Mouse (Mus musculus): ENCODE data around the gene Wfdc12. TPM values are rescaled to one million over a fixed set of nuclear protein-coding genes. Genes with fewer than 3 reads are reported as not detected.

Wfdc12 gene
- polyA plus RNA-seq, 1 experiment from 2014 or later: not detected

- no peak overlapping the region for H3K4me2 ChIP-seq (ENCODE audit: low read depth, low read length)
- peaks cover 12% of the 10 kb centered on the region for H3K4me1 ChIP-seq (ENCODE audit: control insufficient read depth, insufficient read depth, low read length)
- peak; percentile 88 for ATAC-seq (ENCODE audit: low read depth)
- DNase-seq (ENCODE audit: low spot score): peak; percentile 74
- WGBS: 31% methylated on average over 14 of the region's 14 CpGs
- peaks cover 33% of the 10 kb centered on the region for H3K36me3 ChIP-seq (ENCODE audit: control insufficient read depth, insufficient read depth, low read length)
- H3K9ac ChIP-seq (ENCODE audit: low read depth, low read length): peak overlapping the region; percentile 38; the same call in 1 of the 2 replicates
- no peaks in the 10 kb centered on the region for H3K9me3 ChIP-seq (ENCODE audit: control insufficient read depth, low read length)
- H3K27ac ChIP-seq (replicated peaks; ENCODE audit: low read depth, low read length): peak overlapping the region; percentile 76
- H3K4me3 ChIP-seq (ENCODE audit: low read depth, low read length): no peak overlapping the region
- no peaks in the 10 kb centered on the region for H3K27me3 ChIP-seq (replicated peaks; ENCODE audit: control insufficient read depth, insufficient read depth, low read length)
These were observed 40.2 kb downstream of the Wfdc12 start for GRCm38 (mm10) chr2:164150086-164150760.

GRCm38 (mm10) chr2:164146556-164146955, 43.9 kb downstream of the Wfdc12 start:
- Histone ChIP-seq H3K9me3 (ENCODE audit: control insufficient read depth, low read length) (no peaks in the 10 kb centered on the region), H3K4me1 (ENCODE audit: control insufficient read depth, insufficient read depth, low read length) (peaks cover 30% of the 10 kb centered on the region), H3K27ac (replicated peaks; ENCODE audit: low read depth, low read length) (no peak overlapping the region), H3K27me3 (replicated peaks; ENCODE audit: control insufficient read depth, insufficient read depth, low read length) (no peaks in the 10 kb centered on the region), H3K36me3 (ENCODE audit: control insufficient read depth, insufficient read depth, low read length) (0 out of 2 replicates have a peak, but pooled peaks cover 8% of the 10 kb centered on the region), H3K4me2 (ENCODE audit: low read depth, low read length) (no peak overlapping the region), H3K9ac (ENCODE audit: low read depth, low read length) (no peak overlapping the region), H3K4me3 (ENCODE audit: low read depth, low read length) (no peak overlapping the region)
- no peak for DNase-seq (ENCODE audit: low spot score)
- no peak for ATAC-seq (ENCODE audit: low read depth)
- 96% methylated on average over 12 of the region's 12 CpGs for WGBS

GRCm38 (mm10) chr2:164144541-164144940, 45.9 kb downstream of the Wfdc12 start:
- 85% methylated on average over 10 of the region's 10 CpGs for WGBS
- Histone ChIP-seq H3K36me3 (ENCODE audit: control insufficient read depth, insufficient read depth, low read length) (0 out of 2 replicates have a peak, but pooled peaks cover 6% of the 10 kb centered on the region), H3K4me1 (ENCODE audit: control insufficient read depth, insufficient read depth, low read length) (peaks cover 31% of the 10 kb centered on the region), H3K27me3 (replicated peaks; ENCODE audit: control insufficient read depth, insufficient read depth, low read length) (no peaks in the 10 kb centered on the region), H3K4me3 (ENCODE audit: low read depth, low read length) (no peak overlapping the region), H3K27ac (replicated peaks; ENCODE audit: low read depth, low read length) (no peak overlapping the region), H3K9me3 (ENCODE audit: control insufficient read depth, low read length) (no peaks in the 10 kb centered on the region), H3K9ac (ENCODE audit: low read depth, low read length) (no peak overlapping the region), H3K4me2 (ENCODE audit: low read depth, low read length) (no peak overlapping the region)
- ATAC-seq (ENCODE audit: low read depth): no peak
- DNase-seq (ENCODE audit: low spot score): no peak

- Histone ChIP-seq H3K4me2 (ENCODE audit: low read depth, low read length) (no peak overlapping the region), H3K27ac (replicated peaks; ENCODE audit: low read depth, low read length) (no peak overlapping the region; the same call in 1 of the 2 replicates), H3K36me3 (ENCODE audit: control insufficient read depth, insufficient read depth, low read length) (0 out of 2 replicates have a peak, but pooled peaks cover 6% of the 10 kb centered on the region), H3K9ac (ENCODE audit: low read depth, low read length) (no peak overlapping the region), H3K27me3 (replicated peaks; ENCODE audit: control insufficient read depth, insufficient read depth, low read length) (no peaks in the 10 kb centered on the region), H3K4me1 (ENCODE audit: control insufficient read depth, insufficient read depth, low read length) (peaks cover 31% of the 10 kb centered on the region), H3K4me3 (ENCODE audit: low read depth, low read length) (no peak overlapping the region), H3K9me3 (ENCODE audit: control insufficient read depth, low read length) (no peaks in the 10 kb centered on the region)
- WGBS: 68% methylated on average over 6 of the region's 6 CpGs
- ATAC-seq (ENCODE audit: low read depth) (no peak), DNase-seq (ENCODE audit: low spot score) (no peak)
These were observed 46.4 kb downstream of the Wfdc12 start for GRCm38 (mm10) chr2:164144025-164144424.

GRCm38 (mm10) chr2:164142021-164142420, 48.4 kb downstream of the Wfdc12 start:
- WGBS: 26% methylated on average over 10 of the region's 10 CpGs

More at GRCm38 (mm10) chr2:164142021-164142420, 48.4 kb downstream of the Wfdc12 start:
- ATAC-seq (ENCODE audit: low read depth) (peak; percentile 45; the same call in 1 of the 2 replicates), DNase-seq (ENCODE audit: low spot score) (peak; percentile 79)
- Histone ChIP-seq H3K4me2 (ENCODE audit: low read depth, low read length) (peak overlapping the region; percentile 28), H3K36me3 (ENCODE audit: control insufficient read depth, insufficient read depth, low read length) (no peaks in the 10 kb centered on the region), H3K4me3 (ENCODE audit: low read depth, low read length) (no peak overlapping the region), H3K4me1 (ENCODE audit: control insufficient read depth, insufficient read depth, low read length) (peaks cover 37% of the 10 kb centered on the region), H3K9ac (ENCODE audit: low read depth, low read length) (0 out of 2 replicates have a peak overlapping the region, but pooled peaks have one; percentile 8), H3K27ac (replicated peaks; ENCODE audit: low read depth, low read length) (peak overlapping the region; percentile 84), H3K27me3 (replicated peaks; ENCODE audit: control insufficient read depth, insufficient read depth, low read length) (no peaks in the 10 kb centered on the region), H3K9me3 (ENCODE audit: control insufficient read depth, low read length) (no peaks in the 10 kb centered on the region)

Other genes starting within 250 kb of the Wfdc12 start
- gene Ywhab, start 195.6 kb downstream of the Wfdc12 start, polyA plus RNA-seq (2014; fragmentation: Nextera tagmentation; extraction: Ambion mirVana): 276 and 293 TPM in 2 replicates
- 2.8 and 4.9 TPM in 2 replicates for gene Pabpc1l, start 165.2 kb downstream of the Wfdc12 start, polyA plus RNA-seq (2014; fragmentation: Nextera tagmentation; extraction: Ambion mirVana)
- 22.3 and 24.4 TPM in 2 replicates for gene Stk4, start 120.3 kb downstream of the Wfdc12 start, polyA plus RNA-seq (2014; fragmentation: Nextera tagmentation; extraction: Ambion mirVana)
- gene Tomm34, start 119.4 kb downstream of the Wfdc12 start, polyA plus RNA-seq (2014; fragmentation: Nextera tagmentation; extraction: Ambion mirVana): 53.4 and 55.8 TPM in 2 replicates
- 0.85 and 1.2 TPM in 2 replicates for gene Kcns1, start 19.5 kb downstream of the Wfdc12 start, polyA plus RNA-seq (2014; fragmentation: Nextera tagmentation; extraction: Ambion mirVana)
- 0.48 and 0.96 TPM in 2 replicates for gene Wfdc5, start 7.9 kb downstream of the Wfdc12 start, polyA plus RNA-seq (2014; fragmentation: Nextera tagmentation; extraction: Ambion mirVana)
- gene Wfdc15a, start 9.5 kb upstream of the Wfdc12 start, polyA plus RNA-seq (2014; fragmentation: Nextera tagmentation; extraction: Ambion mirVana): not detected in 2 replicates
- gene Wfdc15b, start 31.1 kb upstream of the Wfdc12 start, polyA plus RNA-seq (2014; fragmentation: Nextera tagmentation; extraction: Ambion mirVana): 0.39 TPM in 1 of 2 replicates, not detected in the other
- not detected in 2 replicates for gene Svs2, start 47.9 kb upstream of the Wfdc12 start, polyA plus RNA-seq (2014; fragmentation: Nextera tagmentation; extraction: Ambion mirVana)
- not detected in 2 replicates for gene Svs3b, start 66.0 kb upstream of the Wfdc12 start, polyA plus RNA-seq (2014; fragmentation: Nextera tagmentation; extraction: Ambion mirVana)
- not detected in 2 replicates for gene Svs4, start 87.9 kb upstream of the Wfdc12 start, polyA plus RNA-seq (2014; fragmentation: Nextera tagmentation; extraction: Ambion mirVana)
- gene Svs3a, start 98.7 kb upstream of the Wfdc12 start, polyA plus RNA-seq (2014; fragmentation: Nextera tagmentation; extraction: Ambion mirVana): not detected in 2 replicates
- not detected in 2 replicates for gene Svs6, start 126.1 kb upstream of the Wfdc12 start, polyA plus RNA-seq (2014; fragmentation: Nextera tagmentation; extraction: Ambion mirVana)
- not detected in 2 replicates for gene Svs5, start 142.1 kb upstream of the Wfdc12 start, polyA plus RNA-seq (2014; fragmentation: Nextera tagmentation; extraction: Ambion mirVana)
- gene Slpi, start 198.5 kb upstream of the Wfdc12 start, polyA plus RNA-seq (2014; fragmentation: Nextera tagmentation; extraction: Ambion mirVana): 1.3 and 2.1 TPM in 2 replicates
- gene Rbpjl, start 212.5 kb upstream of the Wfdc12 start, polyA plus RNA-seq (2014; fragmentation: Nextera tagmentation; extraction: Ambion mirVana): 0.42 and 0.52 TPM in 2 replicates
- 15.6 and 20.6 TPM in 2 replicates for gene Matn4, start 214.6 kb upstream of the Wfdc12 start, polyA plus RNA-seq (2014; fragmentation: Nextera tagmentation; extraction: Ambion mirVana)